Mouse (Mus musculus) bone marrow, adult 2 months (tissue): ENCODE results near the gene Mrps35.

ENCODE experiments used
- CTCF ChIP-seq: fragments of 200-500 bp; IDR thresholded peaks from 2 replicates; pipeline ENCODE4 v1.5.1; 2011; ENCODE audit warnings: low read length, control low read depth; ENCODE audit not compliant: control insufficient read depth, insufficient read depth
- POLR2A ChIP-seq: fragments of 200-500 bp; IDR thresholded peaks from 2 replicates; pipeline ENCODE4 v1.6.1; 2011; ENCODE audit warnings: low read depth, mild to moderate bottlenecking, control low read depth, low read length, borderline replicate concordance; ENCODE audit not compliant: control insufficient read depth

DNA sequence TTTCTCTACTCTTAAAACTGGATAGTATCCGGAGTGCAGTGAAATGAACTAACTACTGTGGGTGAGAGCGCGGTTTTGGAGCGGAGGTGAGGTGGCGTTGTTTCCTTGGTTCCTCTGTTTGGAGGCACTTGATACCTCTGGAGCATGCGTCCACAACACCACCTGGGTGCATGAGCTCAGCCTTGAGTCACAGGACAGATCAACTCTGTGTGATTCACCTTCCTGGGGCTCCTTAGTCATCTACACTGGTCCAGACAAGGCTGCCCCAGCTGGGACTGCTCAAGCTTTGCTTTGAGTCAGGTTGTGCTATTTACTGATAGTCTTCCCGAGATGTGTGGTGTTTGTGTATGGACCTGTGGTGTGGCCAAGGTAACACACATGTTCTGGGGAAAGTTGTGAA lies 75.2 kb downstream of the Mrps35 start:
- TF ChIP-seq CTCF (no peak), POLR2A (no peak)
